Mouse (Mus musculus): ENCODE measurements around the gene Ube2f. TPM values are rescaled to one million over a fixed set of nuclear protein-coding genes. Genes with fewer than 3 reads are reported as not detected.

Gene Ube2f
- 77.0 TPM for polyA plus RNA-seq (2017; shearing (Covaris generic))

GRCm38 (mm10) chr1:91249564-91250414 is at the start of gene Ube2f:
Gene Ube2f, plus strand, starts transcription at chr1:91250304.

GRCm38 (mm10) chr1:91297799-91298744 is 48.0 kb downstream of the Ube2f start, which contains the start of gene Scly:
Gene Scly, plus strand, starts transcription at chr1:91298338.

GRCm38 (mm10) chr1:91321760-91322438 is 71.8 kb downstream of the Ube2f start, which contains the start of gene Espnl:
Gene Espnl, plus strand, starts transcription at chr1:91322075.

Other genes with a start within 250 kb of the Ube2f start
- gene Rbm44, start 105.2 kb upstream of the Ube2f start, polyA plus RNA-seq (2017; shearing (Covaris generic)): 0.72 TPM
- 42.5 TPM for gene Ramp1, start 70.5 kb upstream of the Ube2f start, polyA plus RNA-seq (2017; shearing (Covaris generic))
- gene Scly, start 48.0 kb downstream of the Ube2f start, polyA plus RNA-seq (2017; shearing (Covaris generic)): 38.4 TPM
- 0.05 TPM for gene Espnl, start 71.8 kb downstream of the Ube2f start, polyA plus RNA-seq (2017; shearing (Covaris generic))
- not detected for gene Klhl30, start 100.7 kb downstream of the Ube2f start, polyA plus RNA-seq (2017; shearing (Covaris generic))
- not detected for gene Erfe, start 116.1 kb downstream of the Ube2f start, polyA plus RNA-seq (2017; shearing (Covaris generic))
- 146 TPM for gene Ilkap, start 148.5 kb downstream of the Ube2f start, polyA plus RNA-seq (2017; shearing (Covaris generic))
- 80.5 TPM for gene Hes6, start 163.7 kb downstream of the Ube2f start, polyA plus RNA-seq (2017; shearing (Covaris generic))
- gene Per2, start 209.0 kb downstream of the Ube2f start, polyA plus RNA-seq (2017; shearing (Covaris generic)): 5.6 TPM
- 6.3 TPM for gene Traf3ip1, start 244.3 kb downstream of the Ube2f start, polyA plus RNA-seq (2017; shearing (Covaris generic))